Mouse (Mus musculus) forebrain, embryonic 10.5 days (tissue): ENCODE data around the gene Fam25c. TPM values are rescaled to one million over a fixed set of nuclear protein-coding genes. Genes with fewer than 3 reads are reported as not detected.

Experiments
- DNase-seq: peaks from one replicate; pipeline ENCODE4 v3.0.0-alpha.2; 2017; ENCODE audit warnings: low spot score; ENCODE audit errors: extremely low spot score
- H3K27ac ChIP-seq: fragments of 300-500 bp; sonication (generic); 2 replicates; pipeline ENCODE4 v1.5.1; 2016; ENCODE audit warnings: mild to moderate bottlenecking
- H3K27me3 ChIP-seq: fragments of 300-500 bp; sonication (generic); 2 replicates; pipeline ENCODE4 v1.6.1; 2016; ENCODE audit warnings: mild to moderate bottlenecking; ENCODE audit not compliant: poor library complexity, severe bottlenecking
- H3K36me3 ChIP-seq: fragments of 300-500 bp; sonication (generic); replicated peaks from 2 replicates; pipeline ENCODE4 v1.6.1; 2016; ENCODE audit warnings: mild to moderate bottlenecking, moderate library complexity
- H3K4me1 ChIP-seq: fragments of 300-500 bp; sonication (generic); 2 replicates; pipeline ENCODE4 v1.6.1; 2016
- H3K4me3 ChIP-seq: fragments of 300-500 bp; sonication (generic); 2 replicates; pipeline ENCODE4 v1.5.1; 2016; ENCODE audit warnings: mild to moderate bottlenecking, moderate library complexity
- H3K9me3 ChIP-seq: fragments of 300-500 bp; sonication (generic); 2 replicates; pipeline ENCODE4 v1.6.1; 2016; ENCODE audit warnings: mild to moderate bottlenecking, moderate library complexity
- WGBS: fragments of 180-500 bp; shearing (Covaris S2); methylation state at CpG from one replicate; pipeline ENCODE4 v1.1.7; 2016; 5-methylcytosine and 5-hydroxymethylcytosine counted together
- polyA plus RNA-seq: library from polyadenylated mRNA; unstranded; fragments of >200 nt; fragmentation: Nextera tagmentation; extraction: Ambion mirVana; gene quantifications from 2 replicates; pipeline ENCODE4 v1.2.1, GENCODE M21; 2016

Gene Fam25c
- polyA plus RNA-seq, 1 experiment from 2014 or later: not detected

GRCm38 (mm10) chr14:34312339-34313048 lies 42.7 kb downstream of the Fam25c start:
- Histone ChIP-seq H3K36me3 (peaks cover 19% of the 10 kb centered on the region), H3K9me3 (no peaks in the 10 kb centered on the region), H3K4me3 (peak overlapping the region; percentile 93), H3K27me3 (no peaks in the 10 kb centered on the region), H3K4me1 (peaks cover 29% of the 10 kb centered on the region), H3K27ac (peak overlapping the region; percentile 31; the same call in 1 of the 2 replicates)
- no peak for DNase-seq
- 33% methylated on average over 5 of the region's 6 CpGs for WGBS

- no peak for DNase-seq
- 3% methylated on average over 4 of the region's 4 CpGs for WGBS
- H3K27ac ChIP-seq: peak overlapping the region; percentile 97; the same call in 1 of the 2 replicates
- peaks cover 29% of the 10 kb centered on the region for H3K4me1 ChIP-seq
- no peaks in the 10 kb centered on the region for H3K9me3 ChIP-seq
- no peaks in the 10 kb centered on the region for H3K27me3 ChIP-seq
- H3K36me3 ChIP-seq: peaks cover 12% of the 10 kb centered on the region
- peak overlapping the region; percentile 93 for H3K4me3 ChIP-seq
Measured at GRCm38 (mm10) chr14:34311691-34312090, 43.5 kb downstream of the Fam25c start.

- peak; percentile 57 for DNase-seq
- WGBS: under 1% methylated on average over 45 of the region's 47 CpGs
Measured at GRCm38 (mm10) chr14:34311021-34311631, 44.1 kb downstream of the Fam25c start.

GRCm38 (mm10) chr14:34310234-34310965 lies 44.8 kb downstream of the Fam25c start, which contains the start of the genes Shld2 and Glud1:
Gene Shld2, minus strand, starts transcription at chr14:34310493.
Gene Glud1, plus strand, starts transcription at chr14:34310727.
- H3K4me1 ChIP-seq: peaks cover 29% of the 10 kb centered on the region
- H3K27ac ChIP-seq: peak within 1 kb of the TSS; percentile 97
- no peaks in the 10 kb centered on the region for H3K27me3 ChIP-seq
- under 1% methylated on average over 100 of the region's 100 CpGs for WGBS
- DNase-seq: peak; percentile 93
- no peaks in the 10 kb centered on the region for H3K9me3 ChIP-seq
- H3K36me3 ChIP-seq: peaks cover 4% of the 10 kb centered on the region
- peak within 1 kb of the TSS; percentile 93 for H3K4me3 ChIP-seq

More at GRCm38 (mm10) chr14:34311021-34311631, 44.1 kb downstream of the Fam25c start:
- Histone ChIP-seq H3K27me3 (no peaks in the 10 kb centered on the region), H3K9me3 (no peaks in the 10 kb centered on the region), H3K36me3 (peaks cover 7% of the 10 kb centered on the region), H3K4me3 (peak overlapping the region; percentile 93), H3K4me1 (peaks cover 29% of the 10 kb centered on the region), H3K27ac (peak overlapping the region; percentile 97)

- WGBS: 9% methylated on average over 5 of the region's 5 CpGs
- no peak for DNase-seq
- Histone ChIP-seq H3K4me1 (peaks cover 29% of the 10 kb centered on the region), H3K4me3 (peak overlapping the region; percentile 93), H3K27ac (peak overlapping the region; percentile 97), H3K27me3 (no peaks in the 10 kb centered on the region), H3K36me3 (peaks cover 4% of the 10 kb centered on the region), H3K9me3 (no peaks in the 10 kb centered on the region)
Measured at GRCm38 (mm10) chr14:34309907-34310233, 45.4 kb downstream of the Fam25c start.

GRCm38 (mm10) chr14:34309266-34309665 lies 46.0 kb downstream of the Fam25c start:
- Histone ChIP-seq H3K27ac (peak overlapping the region; percentile 97; the same call in 1 of the 2 replicates), H3K4me1 (peaks cover 29% of the 10 kb centered on the region), H3K4me3 (peak overlapping the region; percentile 93; the same call in 1 of the 2 replicates), H3K27me3 (no peaks in the 10 kb centered on the region), H3K9me3 (no peaks in the 10 kb centered on the region), H3K36me3 (peaks cover 4% of the 10 kb centered on the region)
- no peak for DNase-seq
- WGBS: 89% methylated on average over 4 of the region's 4 CpGs

- H3K27ac ChIP-seq: no peak overlapping the region
- DNase-seq: no peak
- no peaks in the 10 kb centered on the region for H3K4me1 ChIP-seq
- no peaks in the 10 kb centered on the region for H3K27me3 ChIP-seq
- no peak overlapping the region for H3K4me3 ChIP-seq
- H3K36me3 ChIP-seq: no peaks in the 10 kb centered on the region
- H3K9me3 ChIP-seq: no peaks in the 10 kb centered on the region
- WGBS: 44% methylated on average over 5 of the region's 5 CpGs
Measured at GRCm38 (mm10) chr14:34303265-34303680, 52.0 kb downstream of the Fam25c start.

- Histone ChIP-seq H3K36me3 (no peaks in the 10 kb centered on the region), H3K4me1 (no peaks in the 10 kb centered on the region), H3K4me3 (no peak overlapping the region), H3K9me3 (no peaks in the 10 kb centered on the region), H3K27ac (no peak overlapping the region), H3K27me3 (no peaks in the 10 kb centered on the region)
- DNase-seq: no peak
- WGBS: 86% methylated on average over 5 of the region's 5 CpGs
Measured at GRCm38 (mm10) chr14:34302681-34303242, 52.5 kb downstream of the Fam25c start.

Other genes with a start within 250 kb of the Fam25c start
- not detected in 2 replicates for gene Npy4r, start 202.9 kb downstream of the Fam25c start, polyA plus RNA-seq
- gene Gprin2, start 153.8 kb downstream of the Fam25c start, polyA plus RNA-seq: 0.32 and 0.33 TPM in 2 replicates
- 0.06 and 0.10 TPM in 2 replicates for gene Syt15, start 135.8 kb downstream of the Fam25c start, polyA plus RNA-seq
- 8.4 and 9.8 TPM in 2 replicates for gene Shld2, start 44.9 kb downstream of the Fam25c start, polyA plus RNA-seq
- gene Glud1, start 44.7 kb downstream of the Fam25c start, polyA plus RNA-seq: 63.9 and 65.8 TPM in 2 replicates
- gene Sncg, start 19.4 kb upstream of the Fam25c start, polyA plus RNA-seq: 1.3 and 2.2 TPM in 2 replicates
- 6.2 and 6.7 TPM in 2 replicates for gene Mmrn2, start 20.0 kb upstream of the Fam25c start, polyA plus RNA-seq
- gene Bmpr1a, start 147.9 kb upstream of the Fam25c start, polyA plus RNA-seq: 44.5 and 47.6 TPM in 2 replicates
- not detected in 2 replicates for gene 9230112D13Rik, start 167.4 kb upstream of the Fam25c start, polyA plus RNA-seq
- gene Ldb3, start 233.2 kb upstream of the Fam25c start, polyA plus RNA-seq: 0.05 and 0.06 TPM in 2 replicates
- gene Opn4, start 244.7 kb upstream of the Fam25c start, polyA plus RNA-seq: 0.47 and 1.0 TPM in 2 replicates